Mouse (Mus musculus) hindbrain, embryonic 16.5 days (tissue): ENCODE data around the gene Tmem184a. TPM values are rescaled to one million over a fixed set of nuclear protein-coding genes. Genes with fewer than 3 reads are reported as not detected.

Source experiments
- ATAC-seq: fragments of 200-750 bp; cut with Nextera tagmentation; 2 replicates; pipeline ENCODE4 v1.8.0; 2017; ENCODE audit warnings: moderate TSS enrichment, moderate library complexity
- H3K27ac ChIP-seq: fragments of 300-500 bp; sonication (generic); 2 replicates; pipeline ENCODE4 v1.5.1; 2014; ENCODE audit warnings: low read depth, mild to moderate bottlenecking, control low read depth, low read length, moderate library complexity
- H3K27me3 ChIP-seq: fragments of 300-500 bp; sonication (generic); replicated peaks from 2 replicates; pipeline ENCODE4 v1.6.1; 2014; ENCODE audit warnings: low read length; ENCODE audit not compliant: control insufficient read depth, insufficient read depth
- H3K36me3 ChIP-seq: fragments of 300-500 bp; sonication (generic); 2 replicates; pipeline ENCODE4 v1.6.1; 2014; ENCODE audit warnings: mild to moderate bottlenecking, low read length, moderate library complexity, mixed read lengths; ENCODE audit not compliant: control insufficient read depth, insufficient read depth
- H3K4me1 ChIP-seq: fragments of 300-500 bp; sonication (generic); 2 replicates; pipeline ENCODE4 v1.6.1; 2014; ENCODE audit warnings: low read depth, low read length; ENCODE audit not compliant: control insufficient read depth, insufficient read depth
- H3K4me2 ChIP-seq: fragments of 300-500 bp; sonication (generic); 2 replicates; pipeline ENCODE4 v1.6.1; 2014; ENCODE audit warnings: mild to moderate bottlenecking, low read length, control low read depth, moderate library complexity
- H3K4me3 ChIP-seq: fragments of 300-500 bp; sonication (generic); 2 replicates; pipeline ENCODE4 v1.5.1; 2014; ENCODE audit warnings: mild to moderate bottlenecking, low read length, control low read depth, moderate library complexity
- H3K9ac ChIP-seq: fragments of 300-500 bp; sonication (generic); 2 replicates; pipeline ENCODE4 v1.6.1; 2014; ENCODE audit warnings: low read depth, mild to moderate bottlenecking, control low read depth, low read length, moderate library complexity
- H3K9me3 ChIP-seq: fragments of 300-500 bp; sonication (generic); 2 replicates; pipeline ENCODE4 v1.6.1; 2014; ENCODE audit warnings: mild to moderate bottlenecking, low read length, moderate library complexity; ENCODE audit not compliant: control insufficient read depth
- WGBS: fragments of 180-500 bp; shearing (Covaris S2); extraction: QIAGEN DNeasy Blood & Tissue Kit; methylation state at CpG from one replicate; pipeline ENCODE4 v1.1.7; 2014; 5-methylcytosine and 5-hydroxymethylcytosine counted together
- polyA plus RNA-seq: library from polyadenylated mRNA; unstranded; fragments of >200 nt; fragmentation: Nextera tagmentation; extraction: Ambion mirVana; gene quantifications from 2 replicates; pipeline ENCODE4 v1.2.1, GENCODE M21; 2015

The Tmem184a gene
- 0.05 and 0.09 TPM in 2 replicates for polyA plus RNA-seq

DNA sequence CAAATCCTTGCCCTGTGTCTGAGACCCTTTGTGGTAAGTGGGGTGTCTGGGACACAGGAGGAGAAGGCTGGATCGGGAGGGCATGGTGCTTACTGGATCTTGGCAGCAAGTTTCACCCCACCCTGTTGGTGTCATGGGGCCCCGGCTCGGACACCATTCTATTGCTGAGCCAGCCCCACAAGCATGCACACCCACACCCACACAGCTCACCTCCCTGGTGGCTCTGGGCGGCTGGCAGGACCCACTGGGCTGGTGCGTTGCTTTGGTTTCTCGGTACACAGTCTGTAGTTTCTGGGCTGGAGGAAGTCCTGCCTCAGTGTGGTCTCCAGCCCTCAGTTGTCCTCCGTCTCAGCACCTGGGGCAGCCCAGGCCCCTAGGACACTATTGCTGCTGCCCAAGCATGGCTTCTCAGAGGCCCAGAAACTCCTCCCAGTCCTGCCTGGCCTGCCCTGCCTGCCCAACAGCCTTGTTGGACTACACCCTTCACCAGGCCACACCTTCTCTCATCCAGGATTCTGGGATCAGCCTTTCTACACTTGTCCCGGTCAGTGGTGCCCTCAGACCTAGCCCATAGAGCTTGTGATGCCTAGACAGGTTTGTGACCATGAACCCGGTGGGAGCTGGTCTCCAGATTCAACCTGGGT lies at the start of gene Tmem184a:
Gene Tmem184a, minus strand, starts transcription at position 380 of the 644 bp plus-strand sequence.
- Histone ChIP-seq H3K27ac (no peak within 1 kb of the TSS), H3K36me3 (peaks cover 22% of the 10 kb centered on the region; the same call in 1 of the 2 replicates), H3K4me3 (no peak within 1 kb of the TSS), H3K4me2 (no peak within 1 kb of the TSS), H3K4me1 (peaks cover under 1% of the 10 kb centered on the region; the same call in 1 of the 2 replicates), H3K9me3 (no peaks in the 10 kb centered on the region), H3K27me3 (peaks cover 1% of the 10 kb centered on the region; the same call in 1 of the 2 replicates), H3K9ac (no peak within 1 kb of the TSS)
- no peak for ATAC-seq
- 83% methylated on average over 8 of the region's 9 CpGs for WGBS

DNA sequence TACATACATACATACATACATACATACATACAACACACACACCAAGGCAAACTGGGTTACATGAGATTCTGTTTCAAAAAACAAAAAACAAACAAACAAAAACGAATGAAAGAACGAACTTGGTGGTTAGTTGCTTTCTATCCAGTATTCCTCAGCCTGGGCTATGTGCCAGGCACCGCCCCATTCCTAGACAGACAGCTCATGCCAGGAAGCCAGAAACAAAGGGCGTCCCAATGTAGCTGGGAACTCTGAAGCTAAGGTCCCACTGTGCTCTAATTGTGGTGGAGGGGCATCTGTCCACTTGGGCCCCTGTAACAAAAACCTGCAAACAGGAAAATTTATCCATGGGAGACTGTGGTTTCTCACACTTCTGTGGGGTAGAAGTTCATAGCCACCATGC lies 43.0 kb upstream of the Tmem184a start:
- peak; percentile 61; the same call in 1 of the 2 replicates for ATAC-seq
- no peak overlapping the region for H3K4me2 ChIP-seq
- no peak overlapping the region for H3K27ac ChIP-seq
- no peak overlapping the region for H3K9ac ChIP-seq
- no peaks in the 10 kb centered on the region for H3K27me3 ChIP-seq
- H3K9me3 ChIP-seq: peaks cover 3% of the 10 kb centered on the region; the same call in 1 of the 2 replicates
- 35% methylated on average over 4 of the region's 4 CpGs for WGBS
- peaks cover 7% of the 10 kb centered on the region for H3K4me1 ChIP-seq
- H3K4me3 ChIP-seq: no peak overlapping the region
- no peaks in the 10 kb centered on the region for H3K36me3 ChIP-seq

DNA sequence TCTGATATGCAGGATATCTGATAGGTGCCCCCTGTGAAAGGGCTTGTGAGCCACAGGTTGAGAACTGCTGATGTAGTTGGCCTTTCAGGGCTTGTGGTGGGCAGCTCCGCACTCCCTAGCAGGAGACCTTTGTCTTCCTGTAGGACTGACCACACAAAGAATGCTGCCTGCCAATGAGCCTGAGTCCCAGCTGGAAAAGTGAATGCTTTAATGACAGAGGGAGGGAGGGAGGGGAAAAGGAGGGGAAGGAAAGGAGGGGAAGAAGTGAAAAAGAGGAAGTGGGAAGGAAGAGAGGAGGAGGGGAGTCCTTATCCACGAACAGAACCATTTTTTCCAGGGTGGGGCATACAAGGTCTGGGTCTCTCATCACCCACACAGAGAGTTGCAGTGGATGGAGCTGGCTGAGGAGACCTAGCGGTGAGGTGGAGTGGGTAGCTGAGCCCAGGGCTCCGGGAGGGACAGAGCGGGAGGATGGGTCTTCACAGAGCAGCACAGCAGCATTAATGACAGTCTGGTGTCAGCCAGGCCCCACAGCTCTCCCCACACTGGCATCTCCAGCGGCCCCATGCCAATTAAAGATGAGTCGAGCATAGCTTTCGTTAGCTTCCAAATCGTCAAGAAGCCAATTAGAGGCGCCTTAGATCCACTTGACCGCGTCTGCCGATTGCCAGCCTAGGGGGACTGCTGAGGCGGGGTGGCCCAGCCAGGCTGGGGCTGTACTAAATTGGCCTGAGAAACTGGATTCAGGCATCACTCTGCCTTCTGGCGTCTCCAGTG lies 40.8 kb upstream of the Tmem184a start:
- Histone ChIP-seq H3K27me3 (no peaks in the 10 kb centered on the region), H3K9me3 (peaks cover 3% of the 10 kb centered on the region; the same call in 1 of the 2 replicates), H3K27ac (no peak overlapping the region), H3K9ac (peak overlapping the region; percentile 27), H3K4me3 (no peak overlapping the region), H3K4me1 (peaks cover 7% of the 10 kb centered on the region), H3K36me3 (no peaks in the 10 kb centered on the region), H3K4me2 (peak overlapping the region; percentile 18)
- 19% methylated on average over 15 of the region's 15 CpGs for WGBS
- ATAC-seq: peak; percentile 61

DNA sequence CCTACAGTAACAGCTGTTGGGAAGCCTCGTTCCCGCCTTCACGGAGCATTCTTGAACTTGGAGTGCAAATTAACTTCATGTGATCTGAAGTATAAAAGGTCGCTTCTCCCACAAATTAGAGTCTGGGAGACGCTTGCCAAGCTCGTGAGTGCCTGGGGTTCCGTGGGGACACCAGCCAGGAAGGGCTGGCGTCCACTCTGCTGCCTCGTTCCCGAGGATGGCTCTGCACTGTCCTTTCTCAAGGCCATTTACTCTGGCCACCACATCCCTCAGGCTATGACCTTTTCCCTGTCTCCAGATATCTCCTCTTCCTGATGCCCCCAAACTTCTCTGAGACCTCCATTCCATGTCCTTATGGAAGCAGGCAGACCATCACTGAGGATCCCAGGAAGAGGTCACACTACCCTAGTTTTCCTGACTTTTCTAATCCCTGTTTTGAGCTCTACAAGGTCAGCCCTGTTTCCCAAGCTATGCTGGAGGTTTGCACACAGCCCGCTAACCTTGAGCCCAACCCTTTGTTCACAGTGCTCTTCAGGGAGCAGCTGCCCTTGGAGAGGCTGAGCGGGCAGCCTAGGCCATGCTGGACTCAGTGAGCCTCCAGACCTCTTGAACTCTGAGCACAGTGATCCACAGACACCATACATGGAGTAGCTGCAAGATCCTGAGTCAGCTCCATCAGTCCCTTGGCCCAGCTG lies 30.1 kb upstream of the Tmem184a start:
- 58% methylated on average over 12 of the region's 12 CpGs for WGBS
- no peak overlapping the region for H3K4me3 ChIP-seq
- ATAC-seq: no peak
- H3K9ac ChIP-seq: no peak overlapping the region
- H3K27me3 ChIP-seq: no peaks in the 10 kb centered on the region
- peaks cover 5% of the 10 kb centered on the region; the same call in 1 of the 2 replicates for H3K4me1 ChIP-seq
- H3K4me2 ChIP-seq: no peak overlapping the region
- no peak overlapping the region for H3K27ac ChIP-seq
- H3K36me3 ChIP-seq: no peaks in the 10 kb centered on the region
- H3K9me3 ChIP-seq: 0 out of 2 replicates have a peak, but pooled peaks cover 2% of the 10 kb centered on the region

DNA sequence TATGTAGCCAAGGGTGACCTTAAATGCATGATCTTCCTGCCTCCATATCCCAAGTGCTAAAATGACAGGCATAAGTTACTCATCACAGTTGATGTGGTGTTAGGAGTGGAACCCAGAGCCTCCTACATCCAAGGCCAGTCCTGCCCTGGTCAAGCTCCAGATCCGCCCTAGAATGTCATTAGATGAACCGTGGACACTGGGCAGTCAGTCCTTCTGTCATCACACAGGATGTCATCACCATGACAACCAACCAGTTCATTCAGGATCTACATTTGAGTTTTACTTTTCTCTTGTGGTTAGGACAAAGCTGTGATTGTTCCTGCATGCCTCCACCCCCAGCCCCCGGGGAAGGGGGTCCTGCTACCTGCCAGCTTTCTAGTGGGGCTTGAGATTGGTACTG lies 19.4 kb upstream of the Tmem184a start:
- no peak for ATAC-seq
- H3K9me3 ChIP-seq: no peaks in the 10 kb centered on the region
- H3K27me3 ChIP-seq: no peaks in the 10 kb centered on the region
- H3K9ac ChIP-seq: no peak overlapping the region
- 21% methylated on average over 3 of the region's 3 CpGs for WGBS
- no peaks in the 10 kb centered on the region for H3K36me3 ChIP-seq
- no peak overlapping the region for H3K4me2 ChIP-seq
- H3K4me1 ChIP-seq: no peaks in the 10 kb centered on the region
- H3K27ac ChIP-seq: no peak overlapping the region
- no peak overlapping the region for H3K4me3 ChIP-seq

DNA sequence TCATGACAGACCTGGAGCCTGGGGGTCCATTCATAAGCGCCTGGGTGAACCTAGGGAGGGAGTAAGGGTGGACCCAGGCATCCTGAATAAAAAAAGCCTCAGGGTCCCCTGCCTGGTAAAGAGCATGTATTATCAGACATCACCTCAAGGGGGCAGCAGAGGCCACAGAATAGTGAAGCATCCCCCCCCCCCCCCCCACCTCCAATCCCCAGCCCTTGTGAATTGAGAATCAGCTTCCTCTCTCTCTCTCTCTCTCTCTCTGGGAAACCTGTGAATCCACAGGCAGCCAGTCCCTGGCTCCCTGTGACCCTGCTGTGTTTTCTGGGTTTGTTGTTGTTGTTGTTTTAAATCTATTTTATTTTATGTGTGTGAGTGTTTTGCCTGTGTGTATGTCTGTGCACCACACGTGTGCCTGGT lies 18.8 kb upstream of the Tmem184a start:
- H3K27ac ChIP-seq: no peak overlapping the region
- 14% methylated on average over 2 of the region's 2 CpGs for WGBS
- H3K9me3 ChIP-seq: no peaks in the 10 kb centered on the region
- no peaks in the 10 kb centered on the region for H3K27me3 ChIP-seq
- no peak overlapping the region for H3K4me3 ChIP-seq
- no peaks in the 10 kb centered on the region for H3K36me3 ChIP-seq
- ATAC-seq: peak; percentile 64; the same call in 1 of the 2 replicates
- no peak overlapping the region for H3K4me2 ChIP-seq
- no peaks in the 10 kb centered on the region for H3K4me1 ChIP-seq
- H3K9ac ChIP-seq: no peak overlapping the region

DNA sequence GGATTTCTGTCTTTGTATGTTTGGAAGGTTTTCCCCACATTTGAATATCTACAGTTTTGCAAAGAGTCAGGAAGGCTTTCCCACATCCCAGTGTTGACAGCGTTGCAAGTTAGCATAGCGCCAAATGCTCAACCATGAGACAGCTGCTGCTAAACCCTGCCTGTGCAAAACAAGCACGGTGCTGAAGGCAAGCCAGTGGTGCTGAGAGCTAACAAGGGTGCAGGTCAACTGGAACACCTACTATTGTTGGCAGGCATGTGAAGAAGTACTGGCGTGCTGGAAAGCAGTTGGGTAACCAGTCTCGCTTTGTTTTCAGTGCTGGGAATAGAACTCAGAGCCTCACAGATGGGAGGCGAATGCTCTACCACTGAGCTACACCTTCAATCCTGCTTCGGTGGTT lies 16.0 kb upstream of the Tmem184a start:
- H3K4me2 ChIP-seq: no peak overlapping the region
- 85% methylated on average over 7 of the region's 7 CpGs for WGBS
- H3K4me3 ChIP-seq: no peak overlapping the region
- H3K27me3 ChIP-seq: no peaks in the 10 kb centered on the region
- no peak for ATAC-seq
- H3K36me3 ChIP-seq: no peaks in the 10 kb centered on the region
- H3K9ac ChIP-seq: no peak overlapping the region
- no peaks in the 10 kb centered on the region for H3K9me3 ChIP-seq
- H3K4me1 ChIP-seq: no peaks in the 10 kb centered on the region
- H3K27ac ChIP-seq: no peak overlapping the region

DNA sequence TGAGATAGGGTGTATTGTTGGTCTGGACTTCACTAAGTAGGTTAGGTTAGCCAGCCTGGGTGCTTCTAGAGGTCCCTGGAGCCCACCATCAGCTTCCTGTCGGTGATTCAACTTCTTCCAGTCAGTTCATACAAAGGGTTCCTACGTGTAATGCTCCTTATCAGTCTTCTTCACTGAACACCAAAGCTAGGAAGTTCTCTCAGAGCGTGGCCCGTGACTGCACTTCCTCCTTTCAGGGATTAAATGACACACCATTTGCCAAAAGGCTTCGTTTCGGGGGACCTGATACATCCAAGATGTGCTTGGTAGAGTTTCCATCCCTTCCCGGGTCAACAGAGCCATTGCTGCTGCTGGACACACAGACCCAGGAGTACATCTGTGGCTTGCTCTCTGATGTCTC lies 12.4 kb upstream of the Tmem184a start:
- Histone ChIP-seq H3K4me1 (no peaks in the 10 kb centered on the region), H3K4me3 (no peak overlapping the region), H3K27me3 (no peaks in the 10 kb centered on the region; the same call in 1 of the 2 replicates), H3K9me3 (peaks cover 2% of the 10 kb centered on the region; the same call in 1 of the 2 replicates), H3K4me2 (no peak overlapping the region), H3K27ac (no peak overlapping the region), H3K36me3 (no peaks in the 10 kb centered on the region), H3K9ac (no peak overlapping the region)
- whole genome bisulfite sequencing: 83% methylated on average over 7 of the region's 7 CpGs
- ATAC-seq: no peak

DNA sequence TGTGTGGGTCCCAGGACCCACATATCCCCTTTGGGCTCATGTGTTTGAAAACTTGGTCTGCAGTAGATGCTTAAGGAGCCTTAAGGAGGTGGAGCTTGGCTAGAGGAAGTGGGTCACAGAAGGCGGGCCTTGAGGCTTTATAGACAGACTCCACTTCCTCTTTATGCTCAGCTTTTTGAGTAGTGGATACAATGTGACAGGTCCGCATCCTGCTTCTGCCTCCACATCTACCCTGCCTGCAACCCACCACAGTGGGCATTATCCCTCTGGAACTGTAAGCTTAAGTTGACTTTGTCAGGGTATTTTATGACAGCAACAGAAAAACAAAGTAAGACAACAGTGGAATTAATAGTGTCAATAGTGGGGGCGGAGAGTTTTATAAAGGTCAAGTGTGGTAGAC lies 11.0 kb upstream of the Tmem184a start:
- 87% methylated on average over 3 of the region's 3 CpGs for WGBS
- no peak overlapping the region for H3K4me3 ChIP-seq

More for the DNA sequence above, 11.0 kb upstream of the Tmem184a start:
- Histone ChIP-seq H3K9me3 (peaks cover 2% of the 10 kb centered on the region; the same call in 1 of the 2 replicates), H3K27ac (no peak overlapping the region), H3K9ac (no peak overlapping the region), H3K4me1 (peaks cover 6% of the 10 kb centered on the region), H3K36me3 (no peaks in the 10 kb centered on the region), H3K4me2 (no peak overlapping the region), H3K27me3 (no peaks in the 10 kb centered on the region; the same call in 1 of the 2 replicates)
- ATAC-seq: no peak
